Mouse (Mus musculus) adrenal gland, postnatal 14 days (tissue): ENCODE results near the gene Rnf7. TPM values are rescaled to one million over a fixed set of nuclear protein-coding genes. Genes with fewer than 3 reads are reported as not detected.

Experiments used
- total RNA-seq: library from RNA; stranded (reverse); gene quantifications from 2 replicates; pipeline ENCODE4 v1.2.3, GENCODE M21; 2021

The Rnf7 gene
- total RNA-seq, 1 experiment from 2014 or later = 72.4 TPM

Other genes with a start within 250 kb of the Rnf7 start
- gene Atp1b3, start 114.2 kb downstream of the Rnf7 start, total RNA-seq = 167 and 168 TPM in 2 replicates
- not detected in 2 replicates for gene Gm28729, start 46.6 kb upstream of the Rnf7 start, total RNA-seq
- 9.7 and 11.9 TPM in 2 replicates for gene Rasa2, start 152.9 kb upstream of the Rnf7 start, total RNA-seq